Mouse (Mus musculus) heart, adult 8-10 months (tissue): ENCODE data around the gene Npw. TPM values are rescaled to one million over a fixed set of nuclear protein-coding genes. Genes with fewer than 3 reads are reported as not detected.
"Not testable (repeated sequence)": the region's sequence is repeated elsewhere in the genome, so short reads cannot be mapped to it uniquely, and the experiment has no call there.

Experiments
- DNase-seq: peaks from one replicate; pipeline ENCODE4 v3.0.0; 2022; ENCODE audit warnings: low spot score
- total RNA-seq, 4 experiments: library from RNA; stranded (reverse); gene quantifications; 2 replicates each; pipeline ENCODE4 v1.2.4; 2022

The Npw gene
- total RNA-seq, 4 experiments from 2014 or later, result not detected

GRCm38 (mm10) chr17:24672141-24672540 lies 13.9 kb upstream of the Npw start:
- DNase-seq, result peak; percentile 60

- no peak for DNase-seq
These were observed 13.1 kb upstream of the Npw start for GRCm38 (mm10) chr17:24671346-24671745.

- no peak for DNase-seq
These were observed 12.1 kb upstream of the Npw start for GRCm38 (mm10) chr17:24670246-24670844.

- peak; percentile 91 for DNase-seq
These were observed 11.4 kb upstream of the Npw start, which contains the start of gene Zfp598 for GRCm38 (mm10) chr17:24669545-24670245. Zfp598 (plus strand) TSS chr17:24669687.

GRCm38 (mm10) chr17:24669214-24669544 lies 10.9 kb upstream of the Npw start:
- DNase-seq, result not testable (repeated sequence)

- peak; percentile 55 for DNase-seq
These were observed 9.2 kb upstream of the Npw start for GRCm38 (mm10) chr17:24667416-24667815.

- not testable (repeated sequence) for DNase-seq
These were observed 8.8 kb upstream of the Npw start for GRCm38 (mm10) chr17:24667011-24667410.

- DNase-seq, result no peak
These were observed 3.3 kb downstream of the Npw start for GRCm38 (mm10) chr17:24654969-24655368.

- DNase-seq, result peak; percentile 78
These were observed 4.1 kb downstream of the Npw start for GRCm38 (mm10) chr17:24653967-24654710.

GRCm38 (mm10) chr17:24651835-24652234 lies 6.4 kb downstream of the Npw start:
- DNase-seq, result no peak

- DNase-seq, result no peak
These were observed 7.5 kb downstream of the Npw start for GRCm38 (mm10) chr17:24650766-24651165.

GRCm38 (mm10) chr17:24650070-24650616 lies 8.1 kb downstream of the Npw start, which contains the start of gene Slc9a3r2:
Slc9a3r2 (minus strand) TSS chr17:24650327.
- DNase-seq, result peak; percentile 63

- DNase-seq, result no peak
These were observed 8.6 kb downstream of the Npw start for GRCm38 (mm10) chr17:24649581-24650069.

GRCm38 (mm10) chr17:24648731-24649377 lies 9.4 kb downstream of the Npw start:
- DNase-seq, result no peak

- DNase-seq, result no peak
These were observed 10.8 kb downstream of the Npw start for GRCm38 (mm10) chr17:24647493-24647892.

- no peak for DNase-seq
These were observed 11.9 kb downstream of the Npw start for GRCm38 (mm10) chr17:24646381-24646780.

- DNase-seq, result peak; percentile 83
These were observed 12.3 kb downstream of the Npw start for GRCm38 (mm10) chr17:24645916-24646315.

GRCm38 (mm10) chr17:24644875-24645721 lies 13.2 kb downstream of the Npw start:
- peak; percentile 84 for DNase-seq

GRCm38 (mm10) chr17:24644030-24644715 lies 14.1 kb downstream of the Npw start:
- no peak for DNase-seq

GRCm38 (mm10) chr17:24642791-24643343 lies 15.4 kb downstream of the Npw start:
- no peak for DNase-seq
